Mouse (Mus musculus): ENCODE measurements around the gene Etnk1. TPM values are rescaled to one million over a fixed set of nuclear protein-coding genes. Genes with fewer than 3 reads are reported as not detected.

Etnk1 gene
- polyA plus RNA-seq, 1 experiment from 2014 or later: 32.1 TPM

DNA sequence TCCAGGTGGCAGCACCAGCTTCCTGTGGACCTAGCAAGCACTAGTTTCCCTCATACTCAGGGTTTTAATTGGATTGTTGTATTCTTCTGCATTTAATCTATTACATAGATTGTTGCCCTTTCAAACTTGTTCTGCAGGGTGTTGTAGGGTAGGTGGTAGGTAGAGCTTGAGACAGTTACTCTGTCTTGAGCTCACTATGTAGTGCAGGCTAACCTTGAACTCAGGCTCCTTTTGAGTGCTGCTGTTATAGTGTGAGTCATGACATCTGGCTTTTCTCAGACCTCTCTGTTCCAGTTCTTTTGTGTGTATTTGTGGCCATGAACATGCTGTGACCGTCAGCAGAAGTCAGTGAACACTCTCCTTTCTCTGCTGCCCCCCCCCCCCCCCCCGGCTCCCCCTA, 12.7 kb downstream of the Etnk1 start:
- Histone ChIP-seq H3K4me2 (ENCODE audit: low read depth, low read length, severe bottlenecking) (no peak overlapping the region), H3K9me3 (ENCODE audit: control insufficient read depth, low read length) (no peaks in the 10 kb centered on the region), H3K27ac (ENCODE audit: low read depth, low read length) (no peak overlapping the region), H3K4me1 (replicated peaks; ENCODE audit: control insufficient read depth, insufficient read depth, low read length) (no peaks in the 10 kb centered on the region), H3K9ac (ENCODE audit: low read length) (no peak overlapping the region), H3K36me3 (ENCODE audit: control insufficient read depth, insufficient read depth, low read length) (no peaks in the 10 kb centered on the region; the same call in 1 of the 2 replicates), H3K27me3 (ENCODE audit: control insufficient read depth, insufficient read depth, low read length) (no peaks in the 10 kb centered on the region), H3K4me3 (ENCODE audit: low read depth, low read length) (no peak overlapping the region)
- 87% methylated on average over 2 of the region's 2 CpGs for WGBS
- DNase-seq (ENCODE audit: low spot score) (no peak), ATAC-seq (replicated peaks; ENCODE audit: low FRiP score) (no peak)

GRCm38 (mm10) chr6:143180511-143180910, 13.5 kb downstream of the Etnk1 start:
- Histone ChIP-seq H3K4me2 (ENCODE audit: low read depth, low read length, severe bottlenecking) (no peak overlapping the region), H3K9ac (ENCODE audit: low read length) (no peak overlapping the region), H3K9me3 (ENCODE audit: control insufficient read depth, low read length) (no peaks in the 10 kb centered on the region), H3K27me3 (ENCODE audit: control insufficient read depth, insufficient read depth, low read length) (no peaks in the 10 kb centered on the region), H3K4me1 (replicated peaks; ENCODE audit: control insufficient read depth, insufficient read depth, low read length) (no peaks in the 10 kb centered on the region), H3K4me3 (ENCODE audit: low read depth, low read length) (no peak overlapping the region), H3K36me3 (ENCODE audit: control insufficient read depth, insufficient read depth, low read length) (no peaks in the 10 kb centered on the region; the same call in 1 of the 2 replicates), H3K27ac (ENCODE audit: low read depth, low read length) (no peak overlapping the region)
- 92% methylated on average over 14 of the region's 14 CpGs for WGBS
- DNase-seq (ENCODE audit: low spot score): no peak
- ATAC-seq (replicated peaks; ENCODE audit: low FRiP score): no peak

DNA sequence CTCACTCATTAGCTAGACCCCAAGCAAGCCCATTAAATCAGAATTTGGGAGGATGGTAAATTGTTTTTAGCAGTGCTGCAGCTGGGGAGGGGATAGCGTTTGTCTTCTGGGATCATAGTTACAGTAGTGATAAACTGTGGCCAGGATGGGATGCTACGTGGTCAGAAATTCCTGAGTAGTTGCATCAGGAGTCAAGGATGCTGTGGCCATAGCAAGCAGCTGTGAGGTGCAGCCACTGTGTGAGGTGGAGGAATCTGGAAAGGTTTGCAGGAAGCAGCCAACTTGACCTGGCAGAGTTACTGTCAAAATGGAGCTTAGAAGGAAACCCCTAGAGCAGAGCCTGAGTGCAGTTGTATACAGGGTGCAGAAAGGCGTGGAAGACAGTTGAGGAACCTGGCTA, 17.1 kb downstream of the Etnk1 start:
- no peaks in the 10 kb centered on the region for H3K4me1 ChIP-seq (replicated peaks; ENCODE audit: control insufficient read depth, insufficient read depth, low read length)
- WGBS: 89% methylated on average over 3 of the region's 3 CpGs
- H3K9ac ChIP-seq (ENCODE audit: low read length): no peak overlapping the region
- H3K36me3 ChIP-seq (ENCODE audit: control insufficient read depth, insufficient read depth, low read length): no peaks in the 10 kb centered on the region; the same call in 1 of the 2 replicates
- H3K4me3 ChIP-seq (ENCODE audit: low read depth, low read length): no peak overlapping the region
- ATAC-seq (replicated peaks; ENCODE audit: low FRiP score) (no peak), DNase-seq (ENCODE audit: low spot score) (no peak)
- no peaks in the 10 kb centered on the region for H3K9me3 ChIP-seq (ENCODE audit: control insufficient read depth, low read length)
- H3K27ac ChIP-seq (ENCODE audit: low read depth, low read length): no peak overlapping the region
- no peak overlapping the region for H3K4me2 ChIP-seq (ENCODE audit: low read depth, low read length, severe bottlenecking)
- no peaks in the 10 kb centered on the region for H3K27me3 ChIP-seq (ENCODE audit: control insufficient read depth, insufficient read depth, low read length)

DNA sequence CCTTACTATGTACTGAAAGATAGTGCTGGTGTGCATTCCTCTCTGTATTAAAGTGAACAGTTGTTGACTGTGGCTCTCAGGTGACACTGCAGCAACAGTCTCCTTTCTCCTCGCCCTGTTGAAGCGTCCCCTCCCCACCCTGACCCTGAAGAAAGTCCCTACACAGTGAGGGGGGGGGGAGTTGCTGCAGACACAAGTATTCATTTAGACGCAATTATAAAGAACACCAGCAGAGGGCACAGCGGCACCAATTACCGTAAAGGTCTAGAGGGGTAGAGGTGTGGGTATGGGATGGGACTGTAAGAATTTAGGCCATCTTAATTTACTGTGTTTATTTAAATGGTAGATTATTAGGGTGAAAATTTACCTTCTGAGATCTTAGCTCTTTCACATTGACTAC, 17.7 kb downstream of the Etnk1 start:
- no peaks in the 10 kb centered on the region for H3K4me1 ChIP-seq (replicated peaks; ENCODE audit: control insufficient read depth, insufficient read depth, low read length)
- no peak overlapping the region for H3K4me3 ChIP-seq (ENCODE audit: low read depth, low read length)
- peak; percentile 66 for DNase-seq (ENCODE audit: low spot score)
- H3K27ac ChIP-seq (ENCODE audit: low read depth, low read length): no peak overlapping the region
- H3K36me3 ChIP-seq (ENCODE audit: control insufficient read depth, insufficient read depth, low read length): no peaks in the 10 kb centered on the region; the same call in 1 of the 2 replicates
- WGBS: 67% methylated on average over 5 of the region's 5 CpGs
- H3K4me2 ChIP-seq (ENCODE audit: low read depth, low read length, severe bottlenecking): no peak overlapping the region
- ATAC-seq (replicated peaks; ENCODE audit: low FRiP score): no peak; the same call in 1 of the 2 replicates
- H3K9ac ChIP-seq (ENCODE audit: low read length): no peak overlapping the region
- no peaks in the 10 kb centered on the region for H3K27me3 ChIP-seq (ENCODE audit: control insufficient read depth, insufficient read depth, low read length)
- H3K9me3 ChIP-seq (ENCODE audit: control insufficient read depth, low read length): no peaks in the 10 kb centered on the region

DNA sequence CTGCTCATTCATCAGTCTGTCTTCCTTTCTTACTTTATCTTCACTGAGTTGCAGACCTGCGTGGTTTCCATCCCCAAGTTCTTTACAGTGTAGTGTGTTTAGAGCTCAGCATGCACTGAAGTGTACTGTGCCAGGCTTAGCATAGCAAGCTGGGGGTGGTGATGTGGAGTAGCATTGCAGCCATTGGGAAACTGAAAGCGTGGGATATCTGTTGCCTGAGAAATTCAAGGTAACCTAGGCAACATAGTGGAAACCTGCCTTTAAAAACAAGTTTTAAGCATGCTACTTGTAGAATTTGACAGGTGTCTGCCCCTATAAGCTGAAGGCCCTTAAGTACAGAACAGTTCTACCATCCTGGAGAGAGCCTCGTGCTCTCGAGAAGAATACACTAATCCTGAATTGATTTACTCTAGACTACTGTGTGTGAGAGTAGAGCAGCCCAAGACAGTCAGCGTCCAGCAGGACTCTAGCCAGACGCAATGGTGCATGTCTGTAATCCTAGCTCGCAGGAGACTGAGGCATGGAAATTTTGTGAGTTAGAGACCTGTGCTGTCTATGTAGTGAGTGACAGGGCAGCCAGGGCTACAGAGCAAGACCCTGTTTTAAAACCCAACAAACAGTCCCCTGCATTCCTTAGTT, 23.9 kb downstream of the Etnk1 start:
- Histone ChIP-seq H3K27me3 (ENCODE audit: control insufficient read depth, insufficient read depth, low read length) (no peaks in the 10 kb centered on the region), H3K9ac (ENCODE audit: low read length) (no peak overlapping the region), H3K36me3 (ENCODE audit: control insufficient read depth, insufficient read depth, low read length) (peaks cover 4% of the 10 kb centered on the region), H3K4me3 (ENCODE audit: low read depth, low read length) (no peak overlapping the region), H3K4me2 (ENCODE audit: low read depth, low read length, severe bottlenecking) (no peak overlapping the region), H3K9me3 (ENCODE audit: control insufficient read depth, low read length) (no peaks in the 10 kb centered on the region), H3K4me1 (replicated peaks; ENCODE audit: control insufficient read depth, insufficient read depth, low read length) (no peaks in the 10 kb centered on the region), H3K27ac (ENCODE audit: low read depth, low read length) (no peak overlapping the region; the same call in 1 of the 2 replicates)
- ATAC-seq (replicated peaks; ENCODE audit: low FRiP score) (no peak), DNase-seq (ENCODE audit: low spot score) (no peak)
- 83% methylated on average over 7 of the region's 7 CpGs for WGBS

DNA sequence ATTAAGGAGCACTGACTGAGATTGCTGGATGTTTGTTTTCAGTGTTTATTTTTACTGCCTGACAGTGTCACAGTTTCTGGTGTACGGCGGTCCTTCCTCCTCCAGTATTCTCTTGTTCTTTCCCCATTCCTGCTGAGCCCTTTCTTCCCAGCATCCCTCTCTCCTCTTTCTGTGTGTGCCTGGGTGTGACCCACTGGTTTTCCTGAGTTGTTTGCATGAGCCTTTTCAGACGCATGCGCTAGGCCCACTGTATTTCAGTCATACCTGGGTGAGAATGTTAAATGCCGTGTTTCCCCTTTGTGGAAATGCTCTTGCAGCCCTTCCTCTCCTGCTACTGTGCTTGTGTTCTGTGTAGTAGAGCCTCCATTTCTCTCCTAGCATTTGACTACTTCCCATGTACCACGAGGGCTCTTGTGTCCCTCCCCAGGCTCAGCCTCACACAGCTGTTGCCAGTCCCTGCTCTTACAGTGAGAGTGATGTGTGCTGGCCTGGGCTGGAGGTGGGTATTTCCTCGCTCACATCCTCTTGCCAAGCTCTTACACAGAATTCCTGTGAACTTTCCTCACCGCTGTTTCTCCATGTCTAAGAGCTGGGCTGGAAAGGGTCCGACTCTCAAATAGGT, 24.6 kb downstream of the Etnk1 start:
- H3K27ac ChIP-seq (ENCODE audit: low read depth, low read length): no peak overlapping the region
- H3K9me3 ChIP-seq (ENCODE audit: control insufficient read depth, low read length): no peaks in the 10 kb centered on the region
- H3K4me3 ChIP-seq (ENCODE audit: low read depth, low read length): no peak overlapping the region
- H3K36me3 ChIP-seq (ENCODE audit: control insufficient read depth, insufficient read depth, low read length): peaks cover 4% of the 10 kb centered on the region
- DNase-seq (ENCODE audit: low spot score) (no peak), ATAC-seq (replicated peaks; ENCODE audit: low FRiP score) (no peak)
- WGBS: 83% methylated on average over 9 of the region's 9 CpGs
- no peak overlapping the region for H3K9ac ChIP-seq (ENCODE audit: low read length)
- no peak overlapping the region for H3K4me2 ChIP-seq (ENCODE audit: low read depth, low read length, severe bottlenecking)
- H3K27me3 ChIP-seq (ENCODE audit: control insufficient read depth, insufficient read depth, low read length): no peaks in the 10 kb centered on the region
- H3K4me1 ChIP-seq (replicated peaks; ENCODE audit: control insufficient read depth, insufficient read depth, low read length): no peaks in the 10 kb centered on the region

GRCm38 (mm10) chr6:143192709-143193108, 25.7 kb downstream of the Etnk1 start:
- Histone ChIP-seq H3K9me3 (ENCODE audit: control insufficient read depth, low read length) (no peaks in the 10 kb centered on the region), H3K27me3 (ENCODE audit: control insufficient read depth, insufficient read depth, low read length) (no peaks in the 10 kb centered on the region), H3K36me3 (ENCODE audit: control insufficient read depth, insufficient read depth, low read length) (peaks cover 4% of the 10 kb centered on the region), H3K4me3 (ENCODE audit: low read depth, low read length) (no peak overlapping the region), H3K4me1 (replicated peaks; ENCODE audit: control insufficient read depth, insufficient read depth, low read length) (no peaks in the 10 kb centered on the region), H3K4me2 (ENCODE audit: low read depth, low read length, severe bottlenecking) (no peak overlapping the region), H3K27ac (ENCODE audit: low read depth, low read length) (no peak overlapping the region), H3K9ac (ENCODE audit: low read length) (no peak overlapping the region)
- DNase-seq (ENCODE audit: low spot score) (no peak), ATAC-seq (replicated peaks; ENCODE audit: low FRiP score) (no peak)
- 87% methylated on average over 8 of the region's 8 CpGs for WGBS

DNA sequence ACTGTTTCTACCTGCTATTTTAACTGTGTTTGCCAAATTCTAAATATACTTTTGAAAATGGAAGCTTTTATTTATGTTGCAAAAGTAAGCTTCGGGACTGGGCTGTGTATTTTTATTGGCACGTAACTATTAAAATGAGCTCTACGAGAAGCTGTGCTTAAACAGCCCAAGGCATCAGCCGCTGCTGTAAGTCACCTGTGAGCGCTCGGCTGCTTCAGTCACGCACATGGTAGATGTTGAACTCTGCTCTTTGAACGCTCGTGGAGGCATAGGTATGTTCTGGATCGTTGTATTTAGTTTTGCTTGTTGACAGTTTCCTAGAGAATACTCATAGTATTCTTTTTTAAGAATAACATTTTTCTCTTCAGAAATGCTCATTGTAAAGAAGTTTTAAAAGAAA, 26.1 kb downstream of the Etnk1 start:
- no peak for DNase-seq (ENCODE audit: low spot score)
- ATAC-seq (replicated peaks; ENCODE audit: low FRiP score): no peak
- H3K4me2 ChIP-seq (ENCODE audit: low read depth, low read length, severe bottlenecking): no peak overlapping the region
- no peaks in the 10 kb centered on the region for H3K27me3 ChIP-seq (ENCODE audit: control insufficient read depth, insufficient read depth, low read length)
- peaks cover 4% of the 10 kb centered on the region for H3K36me3 ChIP-seq (ENCODE audit: control insufficient read depth, insufficient read depth, low read length)
- no peak overlapping the region for H3K27ac ChIP-seq (ENCODE audit: low read depth, low read length)
- H3K9me3 ChIP-seq (ENCODE audit: control insufficient read depth, low read length): no peaks in the 10 kb centered on the region
- H3K4me1 ChIP-seq (replicated peaks; ENCODE audit: control insufficient read depth, insufficient read depth, low read length): no peaks in the 10 kb centered on the region
- WGBS: 89% methylated on average over 10 of the region's 10 CpGs
- H3K4me3 ChIP-seq (ENCODE audit: low read depth, low read length): no peak overlapping the region
- no peak overlapping the region for H3K9ac ChIP-seq (ENCODE audit: low read length)

GRCm38 (mm10) chr6:143193641-143194040, 26.6 kb downstream of the Etnk1 start:
- Histone ChIP-seq H3K9me3 (ENCODE audit: control insufficient read depth, low read length) (no peaks in the 10 kb centered on the region), H3K9ac (ENCODE audit: low read length) (no peak overlapping the region), H3K4me2 (ENCODE audit: low read depth, low read length, severe bottlenecking) (no peak overlapping the region), H3K27me3 (ENCODE audit: control insufficient read depth, insufficient read depth, low read length) (no peaks in the 10 kb centered on the region), H3K4me1 (replicated peaks; ENCODE audit: control insufficient read depth, insufficient read depth, low read length) (no peaks in the 10 kb centered on the region), H3K4me3 (ENCODE audit: low read depth, low read length) (no peak overlapping the region), H3K27ac (ENCODE audit: low read depth, low read length) (no peak overlapping the region), H3K36me3 (ENCODE audit: control insufficient read depth, insufficient read depth, low read length) (peaks cover 4% of the 10 kb centered on the region)
- no peak for DNase-seq (ENCODE audit: low spot score)
- WGBS: 92% methylated on average over 6 of the region's 6 CpGs
- ATAC-seq (replicated peaks; ENCODE audit: low FRiP score): no peak

All from forebrain, embryonic 11.5 days (tissue).